Mouse (Mus musculus): Measurements from ENCODE around the gene Elfn2. TPM values are rescaled to one million over a fixed set of nuclear protein-coding genes. Genes with fewer than 3 reads are reported as not detected.
A peak's percentile ranks its signal among the peaks of the same experiment; 100 is the strongest.

Gene Elfn2
- polyA plus RNA-seq, 1 experiment: 22.5 TPM

DNA sequence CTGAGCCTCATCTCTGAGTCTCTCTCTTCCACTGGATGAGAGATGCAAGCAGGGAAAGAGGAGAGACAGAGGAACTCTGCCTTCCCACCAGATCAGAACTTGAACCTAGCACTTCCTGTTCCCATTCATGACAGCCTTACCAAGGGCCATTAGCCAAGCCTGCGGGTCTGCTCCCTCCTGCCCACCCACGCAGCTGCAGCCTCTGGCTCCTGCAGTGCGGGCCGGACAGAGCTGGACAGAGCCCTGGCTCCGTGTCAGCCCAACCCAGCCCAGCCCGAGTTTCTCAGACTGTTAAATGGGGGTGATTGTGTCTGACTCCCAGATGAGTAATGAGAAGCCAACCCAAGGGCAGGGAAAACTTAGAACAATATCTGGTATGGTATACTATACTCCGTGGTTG, 83.3 kb downstream of the Elfn2 start:
- TF ChIP-seq POLR2A (IDR thresholded peaks at IDR 0.05; ENCODE audit: borderline replicate concordance, extremely low read depth, insufficient read depth, insufficient read length, poor library complexity, severe bottlenecking): no peak
- TF ChIP-seq CTCF (IDR thresholded peaks at IDR 0.05; ENCODE audit: borderline replicate concordance, extremely low read depth, insufficient read depth, insufficient read length): no peak
- no peak for DNase-seq (ENCODE audit: low read depth)

DNA sequence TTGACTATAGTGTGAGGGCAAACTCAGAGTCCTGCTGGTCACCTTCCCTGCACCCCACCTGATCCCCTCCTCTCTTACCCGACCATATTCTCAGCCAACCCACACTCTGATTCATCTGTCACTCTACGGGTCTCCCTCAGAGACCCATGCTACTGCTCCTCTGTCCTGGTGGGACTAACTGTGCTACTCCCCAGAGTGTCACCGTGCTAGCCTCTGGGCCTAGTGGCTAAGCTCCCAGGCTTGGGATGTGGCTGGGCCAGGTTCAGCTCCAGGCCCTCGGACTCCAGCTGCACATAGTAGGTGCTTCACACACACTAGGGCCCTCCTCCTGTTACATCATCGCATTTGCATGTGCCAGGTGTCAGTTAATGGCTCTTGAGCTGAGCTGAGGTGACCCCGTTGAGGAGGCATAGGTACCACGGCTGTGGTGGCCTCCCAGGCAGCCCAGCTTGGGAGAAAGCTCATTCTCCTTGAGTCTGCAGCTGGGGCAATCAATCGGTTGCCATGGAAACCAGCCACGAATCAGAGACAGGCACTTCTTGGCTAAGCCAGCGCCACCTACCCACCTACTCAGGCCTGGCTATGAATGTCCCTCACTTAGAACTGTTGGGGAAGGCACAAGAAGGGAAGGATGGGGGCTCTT, 84.4 kb downstream of the Elfn2 start:
- peak; percentile 96 for DNase-seq (ENCODE audit: low read depth)
- TF ChIP-seq CTCF (IDR thresholded peaks at IDR 0.05; ENCODE audit: borderline replicate concordance, extremely low read depth, insufficient read depth, insufficient read length): no peak
- TF ChIP-seq POLR2A (IDR thresholded peaks at IDR 0.05; ENCODE audit: borderline replicate concordance, extremely low read depth, insufficient read depth, insufficient read length, poor library complexity, severe bottlenecking): no peak

DNA sequence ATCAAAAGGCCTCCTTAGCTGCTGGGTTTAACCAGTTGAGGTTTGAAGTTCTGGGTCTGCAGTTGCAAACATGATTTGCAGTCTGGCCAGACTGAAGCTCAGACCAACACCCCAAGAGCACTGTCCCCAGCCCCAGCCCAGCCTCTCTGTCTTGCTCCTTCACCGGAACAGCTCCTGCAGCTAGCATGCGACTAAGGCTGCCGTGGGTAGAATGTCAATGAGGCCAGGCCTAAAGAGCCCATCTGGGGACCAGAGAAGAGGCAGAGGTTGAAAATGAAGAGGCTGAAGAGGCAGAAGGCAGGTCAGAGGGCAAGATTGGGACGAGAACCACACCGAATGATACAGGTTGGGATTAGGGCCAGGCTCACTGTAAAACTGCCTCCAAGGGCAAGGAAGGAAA, 85.2 kb downstream of the Elfn2 start:
- peak; percentile 80 for DNase-seq (ENCODE audit: low read depth)
- no peak for TF ChIP-seq POLR2A (IDR thresholded peaks at IDR 0.05; ENCODE audit: borderline replicate concordance, extremely low read depth, insufficient read depth, insufficient read length, poor library complexity, severe bottlenecking)
- TF ChIP-seq CTCF (IDR thresholded peaks at IDR 0.05; ENCODE audit: borderline replicate concordance, extremely low read depth, insufficient read depth, insufficient read length): no peak

DNA sequence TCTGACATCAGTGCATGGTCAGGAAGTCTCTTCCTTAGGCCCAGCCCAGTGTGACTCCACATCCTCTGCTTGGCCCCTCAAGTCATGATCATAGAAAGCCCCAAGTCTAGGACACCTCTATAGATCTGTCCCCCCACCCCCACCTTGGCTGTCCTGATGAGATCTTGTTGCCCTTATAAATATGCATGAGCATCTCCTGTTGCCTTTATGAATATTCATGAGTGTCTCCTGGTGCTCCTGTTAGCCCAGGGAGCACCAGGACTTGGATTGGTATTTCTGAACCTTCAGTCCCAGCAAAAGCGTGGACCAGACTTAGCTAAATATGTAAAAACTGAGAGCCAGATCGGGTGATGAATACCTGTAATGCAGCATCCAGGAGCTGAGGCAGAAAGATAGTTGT, 86.2 kb downstream of the Elfn2 start:
- TF ChIP-seq CTCF (IDR thresholded peaks at IDR 0.05; ENCODE audit: borderline replicate concordance, extremely low read depth, insufficient read depth, insufficient read length) (no peak), POLR2A (IDR thresholded peaks at IDR 0.05; ENCODE audit: borderline replicate concordance, extremely low read depth, insufficient read depth, insufficient read length, poor library complexity, severe bottlenecking) (no peak)
- DNase-seq (ENCODE audit: low read depth): peak; percentile 60

DNA sequence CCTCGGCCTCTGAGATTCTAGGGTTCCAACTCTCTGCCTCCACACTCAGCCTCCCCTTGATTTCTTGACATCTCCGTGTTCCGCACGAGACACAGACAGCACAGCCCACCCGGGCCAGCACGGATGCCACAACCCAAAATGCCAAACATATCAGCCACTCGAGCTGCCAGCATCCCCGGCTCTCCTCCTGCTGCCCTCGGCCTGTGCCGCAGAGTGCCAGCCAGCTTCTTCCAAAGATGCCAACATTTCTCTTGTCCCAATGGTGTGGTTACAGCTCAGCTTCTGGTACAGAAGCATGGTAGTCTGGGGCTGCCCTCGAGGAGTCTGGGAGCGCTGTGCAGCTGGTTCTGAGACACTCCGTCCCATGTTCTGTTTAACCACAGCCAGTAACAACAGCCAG, 92.3 kb downstream of the Elfn2 start:
- no peak for DNase-seq (ENCODE audit: low read depth)

DNA sequence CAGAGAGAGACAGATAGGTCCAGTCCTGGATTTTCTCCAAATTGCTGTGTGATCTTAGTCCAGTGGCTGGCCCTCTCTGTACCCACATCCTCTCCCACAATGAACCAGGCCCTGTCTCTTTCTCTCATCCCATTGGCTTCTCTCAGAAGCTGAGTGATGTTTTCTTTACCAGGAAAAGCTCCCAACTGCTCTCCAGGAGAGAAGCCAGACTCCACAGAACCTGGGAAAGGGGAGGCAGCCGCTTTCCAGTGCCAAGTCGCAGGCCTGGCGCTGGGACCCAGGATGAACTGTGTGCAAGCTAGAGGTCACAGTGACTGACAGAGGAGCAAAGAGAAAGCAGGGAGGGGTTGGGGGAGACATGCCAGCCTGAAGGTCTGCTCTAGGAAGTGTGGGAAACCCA, 93.6 kb downstream of the Elfn2 start:
- no peak for TF ChIP-seq CTCF (IDR thresholded peaks at IDR 0.05; ENCODE audit: borderline replicate concordance, extremely low read depth, insufficient read depth, insufficient read length)
- no peak for TF ChIP-seq POLR2A (IDR thresholded peaks at IDR 0.05; ENCODE audit: borderline replicate concordance, extremely low read depth, insufficient read depth, insufficient read length, poor library complexity, severe bottlenecking)
- no peak for DNase-seq (ENCODE audit: low read depth)

More for the DNA sequence above, 92.3 kb downstream of the Elfn2 start:
- no peak for TF ChIP-seq POLR2A (IDR thresholded peaks at IDR 0.05; ENCODE audit: borderline replicate concordance, extremely low read depth, insufficient read depth, insufficient read length, poor library complexity, severe bottlenecking)
- TF ChIP-seq CTCF (IDR thresholded peaks at IDR 0.05; ENCODE audit: borderline replicate concordance, extremely low read depth, insufficient read depth, insufficient read length): no peak

DNA sequence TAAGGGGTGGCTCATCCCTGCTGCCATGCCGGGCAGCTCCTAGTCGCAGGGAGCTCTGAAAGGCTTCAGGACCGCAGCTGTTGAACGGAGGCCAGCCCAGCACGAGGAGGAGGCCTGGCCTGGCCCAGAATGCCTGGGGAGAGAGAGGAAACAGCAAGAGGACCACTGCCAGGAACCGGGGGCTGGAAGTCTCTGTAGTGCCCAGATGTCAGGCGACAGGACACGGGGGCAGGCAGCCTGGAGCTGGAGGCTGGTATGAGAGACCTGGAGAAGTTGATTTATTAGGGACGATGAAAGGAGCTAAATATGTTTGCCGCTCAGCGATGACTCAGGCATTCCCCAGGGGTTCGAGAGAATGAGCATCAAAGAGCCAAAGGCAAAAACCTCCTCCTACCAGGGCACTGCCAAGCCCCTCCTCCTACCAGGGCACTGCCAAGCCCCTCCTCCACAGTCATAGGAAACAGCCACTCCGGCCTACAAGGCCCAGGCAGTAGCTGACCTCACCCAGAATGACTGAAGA, 94.1 kb downstream of the Elfn2 start:
- TF ChIP-seq CTCF (IDR thresholded peaks at IDR 0.05; ENCODE audit: borderline replicate concordance, extremely low read depth, insufficient read depth, insufficient read length): no peak

DNA sequence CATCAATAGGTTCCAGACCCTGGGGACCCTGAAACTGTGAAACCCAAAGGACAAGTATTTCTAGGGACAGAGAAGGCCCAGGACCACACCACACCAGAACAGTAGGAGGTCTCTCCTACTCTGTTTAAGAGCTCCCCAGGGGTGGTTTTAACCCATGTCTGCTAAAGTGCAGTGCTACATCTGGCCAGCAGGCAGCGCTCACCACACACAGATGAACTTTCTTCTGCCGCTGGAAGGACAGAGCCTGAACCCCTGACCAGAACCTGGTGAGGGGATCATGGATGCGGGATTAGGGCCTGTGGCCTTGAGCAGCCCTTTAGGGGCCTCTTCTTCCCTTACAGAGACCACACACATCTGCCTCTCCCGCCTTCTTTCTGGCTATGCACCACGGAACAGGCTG, 95.1 kb downstream of the Elfn2 start:
- DNase-seq (ENCODE audit: low read depth): peak; percentile 79
- TF ChIP-seq CTCF (IDR thresholded peaks at IDR 0.05; ENCODE audit: borderline replicate concordance, extremely low read depth, insufficient read depth, insufficient read length): peak; percentile 96
- no peak for TF ChIP-seq POLR2A (IDR thresholded peaks at IDR 0.05; ENCODE audit: borderline replicate concordance, extremely low read depth, insufficient read depth, insufficient read length, poor library complexity, severe bottlenecking)

More for the DNA sequence above, 94.1 kb downstream of the Elfn2 start:
- DNase-seq (ENCODE audit: low read depth): peak; percentile 89

Other genes with a start within 250 kb of the Elfn2 start
- 0.03 and 0.12 TPM in 2 replicates for gene Il2rb, start 223.5 kb downstream of the Elfn2 start, polyA plus RNA-seq (2012; rRNA removed)
- 13.5 and 16.3 TPM in 2 replicates for gene C1qtnf6, start 187.4 kb downstream of the Elfn2 start, polyA plus RNA-seq (2012; rRNA removed)
- gene Sstr3, start 174.1 kb downstream of the Elfn2 start, polyA plus RNA-seq (2012; rRNA removed): 1.5 TPM in 2 replicates
- gene Rac2, start 146.0 kb downstream of the Elfn2 start, polyA plus RNA-seq (2012; rRNA removed): 5.5 and 9.0 TPM in 2 replicates
- gene Cyth4, start 121.7 kb downstream of the Elfn2 start, polyA plus RNA-seq (2012; rRNA removed): 4.0 and 4.8 TPM in 2 replicates
- gene Mfng, start 54.7 kb upstream of the Elfn2 start, polyA plus RNA-seq (2012; rRNA removed): 37.6 and 72.6 TPM in 2 replicates
- gene Card10, start 84.3 kb upstream of the Elfn2 start, polyA plus RNA-seq (2012; rRNA removed): 5.1 and 5.5 TPM in 2 replicates
- gene Cdc42ep1, start 123.9 kb upstream of the Elfn2 start, polyA plus RNA-seq (2012; rRNA removed): 9.3 and 13.5 TPM in 2 replicates
- gene Lgals2, start 136.8 kb upstream of the Elfn2 start, polyA plus RNA-seq (2012; rRNA removed): 0.16 and 0.19 TPM in 2 replicates
- 76.1 and 79.1 TPM in 2 replicates for gene Gga1, start 158.4 kb upstream of the Elfn2 start, polyA plus RNA-seq (2012; rRNA removed)
- gene Gm49510, start 180.9 kb upstream of the Elfn2 start, polyA plus RNA-seq (2012; rRNA removed): not detected in 2 replicates
- 13.6 and 14.3 TPM in 2 replicates for gene Sh3bp1, start 181.0 kb upstream of the Elfn2 start, polyA plus RNA-seq (2012; rRNA removed)
- 124 and 153 TPM in 2 replicates for gene Pdxp, start 195.1 kb upstream of the Elfn2 start, polyA plus RNA-seq (2012; rRNA removed)
- gene Lgals1, start 208.0 kb upstream of the Elfn2 start, polyA plus RNA-seq (2012; rRNA removed): 168 and 194 TPM in 2 replicates
- gene Nol12, start 216.2 kb upstream of the Elfn2 start, polyA plus RNA-seq (2012; rRNA removed): 45.7 and 50.1 TPM in 2 replicates
- gene Triobp, start 229.0 kb upstream of the Elfn2 start, polyA plus RNA-seq (2012; rRNA removed): 51.2 and 74.5 TPM in 2 replicates

Measured in brain, embryonic 14.5 days (tissue).